Mouse (Mus musculus): ENCODE measurements at regions not wholly inside any gene's neighbourhood (a gene's known extent, or its start where the extent isn't known, plus 50 kb on each side); places are given as distances from the start of the nearest gene placed in this dataset.

DNA sequence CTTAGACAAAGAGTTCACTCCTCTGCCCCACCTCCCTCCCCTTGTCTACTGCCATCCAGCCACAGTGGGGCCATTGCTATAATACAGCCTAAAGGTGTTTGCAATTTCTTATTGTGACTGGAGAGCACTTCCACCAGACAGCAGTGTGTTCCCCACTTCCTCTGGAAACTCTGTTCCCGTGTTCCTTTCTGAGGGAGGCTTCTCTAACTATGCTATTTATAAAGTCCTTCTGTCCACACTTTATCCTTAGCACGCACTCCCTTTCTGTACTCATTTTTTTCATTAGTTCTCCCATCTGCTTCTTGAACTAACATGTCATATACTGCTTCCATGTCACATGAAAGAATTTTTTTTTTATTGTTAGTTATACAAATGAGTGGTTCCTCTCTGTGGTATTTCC is 52.0 kb upstream of the 4930432M17Rik start:
- H3K27ac ChIP-seq (ENCODE audit: low read depth, low read length): no peak overlapping the region
- ATAC-seq (ENCODE audit: low FRiP score) (no peak), DNase-seq (ENCODE audit: low spot score) (no peak)
- no peaks in the 10 kb centered on the region for H3K27me3 ChIP-seq (ENCODE audit: control insufficient read depth, insufficient read depth, low read length)
- no peak overlapping the region for H3K9ac ChIP-seq (ENCODE audit: low read depth, low read length)
- no peaks in the 10 kb centered on the region for H3K36me3 ChIP-seq (ENCODE audit: control insufficient read depth, insufficient read depth, low read length)
- H3K4me3 ChIP-seq (ENCODE audit: low read depth, low read length): no peak overlapping the region
- no peak overlapping the region for H3K4me2 ChIP-seq (replicated peaks; ENCODE audit: low read depth, low read length)
- no peaks in the 10 kb centered on the region for H3K4me1 ChIP-seq (replicated peaks; ENCODE audit: control insufficient read depth, insufficient read depth, low read length)
- WGBS: 64% methylated on average over 2 of the region's 2 CpGs
- no peaks in the 10 kb centered on the region for H3K9me3 ChIP-seq (ENCODE audit: control insufficient read depth, low read length)

DNA sequence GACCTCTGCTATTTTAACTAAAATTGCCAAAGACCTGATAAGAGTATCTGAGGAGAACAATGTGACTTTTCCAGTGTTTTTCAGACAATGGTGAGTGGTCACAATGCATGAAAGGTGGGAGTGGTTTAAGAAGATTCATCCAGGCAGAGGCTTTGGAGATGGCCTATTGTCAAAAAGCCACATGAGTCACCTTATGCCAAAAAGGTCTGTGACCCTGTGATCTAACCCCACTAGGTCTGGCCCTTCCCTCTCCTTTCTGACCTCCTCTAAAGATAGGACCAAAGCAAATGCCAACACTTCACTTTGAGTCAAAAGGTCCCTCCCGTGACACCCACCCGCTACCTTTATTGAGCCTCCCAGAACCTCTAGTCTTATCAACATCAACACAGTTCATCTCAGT is 52.4 kb upstream of the 4930432M17Rik start:
- Histone ChIP-seq H3K36me3 (ENCODE audit: control insufficient read depth, insufficient read depth, low read length) (no peaks in the 10 kb centered on the region), H3K27me3 (ENCODE audit: control insufficient read depth, insufficient read depth, low read length) (no peaks in the 10 kb centered on the region), H3K27ac (ENCODE audit: low read depth, low read length) (no peak overlapping the region), H3K4me2 (replicated peaks; ENCODE audit: low read depth, low read length) (no peak overlapping the region), H3K9me3 (ENCODE audit: control insufficient read depth, low read length) (no peaks in the 10 kb centered on the region), H3K4me3 (ENCODE audit: low read depth, low read length) (no peak overlapping the region), H3K4me1 (replicated peaks; ENCODE audit: control insufficient read depth, insufficient read depth, low read length) (no peaks in the 10 kb centered on the region), H3K9ac (ENCODE audit: low read depth, low read length) (no peak overlapping the region)
- DNase-seq (ENCODE audit: low spot score): no peak
- WGBS: 33% methylated on average over 2 of the region's 2 CpGs
- ATAC-seq (ENCODE audit: low FRiP score): no peak

DNA sequence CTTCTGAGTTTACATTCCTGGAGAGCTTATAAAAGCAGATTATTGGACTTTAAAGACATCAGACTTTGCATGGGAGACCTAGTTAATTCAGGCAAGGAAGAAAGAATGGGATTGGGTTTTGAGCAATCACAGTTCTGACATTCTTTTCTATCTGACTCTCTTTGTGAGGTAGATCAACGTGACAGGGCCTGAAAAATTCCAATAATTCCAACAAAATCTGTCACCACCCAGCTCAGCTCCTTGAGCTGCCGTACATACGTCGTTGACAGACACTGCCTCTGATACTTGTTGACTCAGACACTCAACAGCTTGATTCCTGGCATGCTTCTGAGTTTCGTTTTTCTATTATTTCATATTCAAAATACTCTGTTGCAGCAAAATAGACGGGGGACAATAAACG is 53.2 kb upstream of the 4930432M17Rik start:
- 49% methylated on average over 7 of the region's 7 CpGs for WGBS
- ATAC-seq (ENCODE audit: low FRiP score) (no peak), DNase-seq (ENCODE audit: low spot score) (no peak)
- no peaks in the 10 kb centered on the region for H3K4me1 ChIP-seq (replicated peaks; ENCODE audit: control insufficient read depth, insufficient read depth, low read length)
- no peak overlapping the region for H3K4me3 ChIP-seq (ENCODE audit: low read depth, low read length)
- H3K27me3 ChIP-seq (ENCODE audit: control insufficient read depth, insufficient read depth, low read length): no peaks in the 10 kb centered on the region
- no peaks in the 10 kb centered on the region for H3K9me3 ChIP-seq (ENCODE audit: control insufficient read depth, low read length)
- no peak overlapping the region for H3K4me2 ChIP-seq (replicated peaks; ENCODE audit: low read depth, low read length)
- no peak overlapping the region for H3K9ac ChIP-seq (ENCODE audit: low read depth, low read length)
- no peaks in the 10 kb centered on the region for H3K36me3 ChIP-seq (ENCODE audit: control insufficient read depth, insufficient read depth, low read length)
- no peak overlapping the region for H3K27ac ChIP-seq (ENCODE audit: low read depth, low read length)

GRCm38 (mm10) chr3:121616075-121616474 is 54.5 kb upstream of the 4930432M17Rik start:
- 79% methylated on average over 5 of the region's 5 CpGs for WGBS

DNA sequence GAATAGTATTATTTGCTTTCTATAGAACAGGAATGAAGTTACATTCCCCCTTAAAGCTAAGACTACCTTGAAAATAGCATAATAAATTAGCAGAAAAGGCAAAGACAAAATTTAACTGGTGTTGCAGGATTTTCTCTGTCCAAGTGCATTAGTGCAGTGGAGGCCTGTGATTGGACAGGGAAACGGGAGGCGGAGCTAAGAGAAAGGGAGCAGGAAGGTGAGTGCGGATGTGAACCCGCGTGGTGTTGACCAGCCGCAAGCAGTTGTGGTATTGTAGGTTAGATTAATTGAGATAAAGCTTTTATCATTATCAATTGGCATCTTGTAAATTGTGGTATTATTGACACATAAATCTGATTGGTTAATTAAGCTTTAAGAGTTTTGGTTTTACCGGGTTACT is 55.8 kb upstream of the 4930432M17Rik start:
- Histone ChIP-seq H3K4me2 (replicated peaks; ENCODE audit: low read depth, low read length) (no peak overlapping the region), H3K4me1 (replicated peaks; ENCODE audit: control insufficient read depth, insufficient read depth, low read length) (no peaks in the 10 kb centered on the region), H3K9ac (ENCODE audit: low read depth, low read length) (no peak overlapping the region), H3K27me3 (ENCODE audit: control insufficient read depth, insufficient read depth, low read length) (no peaks in the 10 kb centered on the region), H3K36me3 (ENCODE audit: control insufficient read depth, insufficient read depth, low read length) (no peaks in the 10 kb centered on the region), H3K27ac (ENCODE audit: low read depth, low read length) (no peak overlapping the region), H3K4me3 (ENCODE audit: low read depth, low read length) (no peak overlapping the region), H3K9me3 (ENCODE audit: control insufficient read depth, low read length) (no peaks in the 10 kb centered on the region)
- ATAC-seq (ENCODE audit: low FRiP score) (no peak), DNase-seq (ENCODE audit: low spot score) (no peak)
- 70% methylated on average over 7 of the region's 7 CpGs for WGBS

More at GRCm38 (mm10) chr3:121616075-121616474, 54.5 kb upstream of the 4930432M17Rik start:
- Histone ChIP-seq H3K9ac (ENCODE audit: low read depth, low read length) (no peak overlapping the region), H3K4me2 (replicated peaks; ENCODE audit: low read depth, low read length) (no peak overlapping the region), H3K27me3 (ENCODE audit: control insufficient read depth, insufficient read depth, low read length) (no peaks in the 10 kb centered on the region), H3K4me3 (ENCODE audit: low read depth, low read length) (no peak overlapping the region), H3K4me1 (replicated peaks; ENCODE audit: control insufficient read depth, insufficient read depth, low read length) (no peaks in the 10 kb centered on the region), H3K9me3 (ENCODE audit: control insufficient read depth, low read length) (no peaks in the 10 kb centered on the region), H3K36me3 (ENCODE audit: control insufficient read depth, insufficient read depth, low read length) (no peaks in the 10 kb centered on the region), H3K27ac (ENCODE audit: low read depth, low read length) (no peak overlapping the region)
- DNase-seq (ENCODE audit: low spot score) (no peak), ATAC-seq (ENCODE audit: low FRiP score) (no peak)

GRCm38 (mm10) chr3:121613224-121613623 is 57.3 kb upstream of the 4930432M17Rik start:
- H3K27me3 ChIP-seq (ENCODE audit: control insufficient read depth, insufficient read depth, low read length): no peaks in the 10 kb centered on the region
- H3K4me3 ChIP-seq (ENCODE audit: low read depth, low read length): no peak overlapping the region
- no peak overlapping the region for H3K27ac ChIP-seq (ENCODE audit: low read depth, low read length)
- H3K9ac ChIP-seq (ENCODE audit: low read depth, low read length): no peak overlapping the region
- no peaks in the 10 kb centered on the region for H3K4me1 ChIP-seq (replicated peaks; ENCODE audit: control insufficient read depth, insufficient read depth, low read length)
- no peak for ATAC-seq (ENCODE audit: low FRiP score)
- no peak for DNase-seq (ENCODE audit: low spot score)
- 63% methylated on average over 3 of the region's 3 CpGs for WGBS
- no peaks in the 10 kb centered on the region for H3K36me3 ChIP-seq (ENCODE audit: control insufficient read depth, insufficient read depth, low read length)
- H3K4me2 ChIP-seq (replicated peaks; ENCODE audit: low read depth, low read length): no peak overlapping the region
- H3K9me3 ChIP-seq (ENCODE audit: control insufficient read depth, low read length): no peaks in the 10 kb centered on the region

- WGBS: 82% methylated on average over 7 of the region's 7 CpGs
- no peaks in the 10 kb centered on the region for H3K27me3 ChIP-seq (ENCODE audit: control insufficient read depth, insufficient read depth, low read length)
- H3K4me2 ChIP-seq (replicated peaks; ENCODE audit: low read depth, low read length): no peak overlapping the region
- H3K9me3 ChIP-seq (ENCODE audit: control insufficient read depth, low read length): no peaks in the 10 kb centered on the region
- ATAC-seq (ENCODE audit: low FRiP score) (no peak), DNase-seq (ENCODE audit: low spot score) (no peak)
- H3K4me3 ChIP-seq (ENCODE audit: low read depth, low read length): no peak overlapping the region
- H3K4me1 ChIP-seq (replicated peaks; ENCODE audit: control insufficient read depth, insufficient read depth, low read length): no peaks in the 10 kb centered on the region
- no peak overlapping the region for H3K27ac ChIP-seq (ENCODE audit: low read depth, low read length)
- H3K36me3 ChIP-seq (ENCODE audit: control insufficient read depth, insufficient read depth, low read length): no peaks in the 10 kb centered on the region
- no peak overlapping the region for H3K9ac ChIP-seq (ENCODE audit: low read depth, low read length)
Measured at GRCm38 (mm10) chr3:121609845-121610244, 60.7 kb upstream of the 4930432M17Rik start.

DNA sequence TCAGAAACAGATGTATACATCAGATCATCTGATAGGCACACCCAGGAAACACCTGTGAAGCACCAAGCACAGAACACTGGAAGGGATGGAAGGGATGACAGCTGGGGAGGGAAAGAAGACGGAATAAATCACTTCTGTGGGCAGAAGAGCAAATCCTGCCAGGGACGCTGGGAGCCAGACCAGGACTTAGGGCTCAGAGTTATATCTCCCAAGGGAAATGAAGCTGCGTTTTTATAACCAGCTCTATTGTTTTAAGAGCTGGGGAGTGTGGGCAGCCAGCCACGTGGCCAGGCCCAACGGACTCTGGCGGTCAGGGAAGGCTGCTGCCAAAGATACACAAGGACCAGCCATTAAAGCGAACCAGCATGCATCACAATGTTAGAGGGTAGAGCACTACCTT is 61.5 kb upstream of the 4930432M17Rik start:
- 57% methylated on average over 7 of the region's 7 CpGs for WGBS
- Histone ChIP-seq H3K4me3 (ENCODE audit: low read depth, low read length) (no peak overlapping the region), H3K27me3 (ENCODE audit: control insufficient read depth, insufficient read depth, low read length) (no peaks in the 10 kb centered on the region), H3K9me3 (ENCODE audit: control insufficient read depth, low read length) (no peaks in the 10 kb centered on the region), H3K4me1 (replicated peaks; ENCODE audit: control insufficient read depth, insufficient read depth, low read length) (no peaks in the 10 kb centered on the region), H3K9ac (ENCODE audit: low read depth, low read length) (no peak overlapping the region), H3K27ac (ENCODE audit: low read depth, low read length) (no peak overlapping the region), H3K36me3 (ENCODE audit: control insufficient read depth, insufficient read depth, low read length) (no peaks in the 10 kb centered on the region), H3K4me2 (replicated peaks; ENCODE audit: low read depth, low read length) (no peak overlapping the region)
- DNase-seq (ENCODE audit: low spot score) (no peak), ATAC-seq (ENCODE audit: low FRiP score) (no peak)

DNA sequence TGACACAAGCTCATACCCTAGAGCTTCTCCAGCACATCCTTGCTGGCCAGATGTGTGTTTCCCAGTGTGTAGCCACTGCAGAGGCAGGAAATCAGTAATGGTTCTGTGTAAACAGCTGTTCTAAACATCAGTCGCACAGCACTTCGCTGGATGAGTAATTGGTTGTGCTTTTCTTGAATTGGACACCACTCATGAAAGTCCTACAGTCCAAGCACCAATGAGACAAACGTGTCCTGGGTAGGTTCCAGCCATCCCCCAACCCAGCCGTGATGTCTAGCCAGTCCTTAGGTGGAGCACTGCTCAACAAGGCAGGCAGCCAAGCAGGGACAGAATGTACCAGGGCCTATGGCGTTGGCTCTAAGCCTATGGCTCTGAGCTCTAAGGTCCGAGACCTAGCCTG is 65.8 kb upstream of the 4930432M17Rik start:
- 84% methylated on average over 6 of the region's 6 CpGs for WGBS
- Histone ChIP-seq H3K4me1 (replicated peaks; ENCODE audit: control insufficient read depth, insufficient read depth, low read length) (no peaks in the 10 kb centered on the region), H3K9ac (ENCODE audit: low read depth, low read length) (no peak overlapping the region), H3K36me3 (ENCODE audit: control insufficient read depth, insufficient read depth, low read length) (no peaks in the 10 kb centered on the region), H3K4me2 (replicated peaks; ENCODE audit: low read depth, low read length) (no peak overlapping the region), H3K9me3 (ENCODE audit: control insufficient read depth, low read length) (no peaks in the 10 kb centered on the region), H3K27ac (ENCODE audit: low read depth, low read length) (no peak overlapping the region), H3K4me3 (ENCODE audit: low read depth, low read length) (no peak overlapping the region), H3K27me3 (ENCODE audit: control insufficient read depth, insufficient read depth, low read length) (no peaks in the 10 kb centered on the region)
- DNase-seq (ENCODE audit: low spot score) (no peak), ATAC-seq (ENCODE audit: low FRiP score) (no peak)

Data from hindbrain, embryonic 11.5 days (tissue).